ENCODE assay signal across 8 mouse cellular contexts in genomic region chr11:95117030-95117429, GRCm38 (mm10). TPM values are rescaled to one million over a fixed set of nuclear protein-coding genes. Genes with fewer than 3 reads are reported as not detected.
DNase-seq lines count a peak whose midpoint lies in the region; ATAC-seq and TF ChIP-seq lines count a peak whose summit lies in the region.

No protein-coding gene starts in this region.

- peak; percentile 70 for DNase-seq in G1E (ENCODE audit: low spot score)
- peak; percentile 94 for DNase-seq in brain, embryonic 14.5 days (ENCODE audit: low read depth)
- DNase-seq in fibroblast of lung, adult 2 months (ENCODE audit: low read depth), result peak; percentile 49
- peak; percentile 69 to 79 for DNase-seq in heart, postnatal 14 days
- DNase-seq in layer of hippocampus, adult 11-12 months (ENCODE audit: low spot score), result peak; percentile 71
- peak; percentile 68 for DNase-seq in lung, adult 2 months
- peak; percentile 71 for DNase-seq in thymus, postnatal 4 days

- 2% methylated on average over 6 of the region's 6 CpGs for WGBS in lung, adult 2 months
- WGBS in olfactory bulb, adult 2 months, result 2% methylated on average over 6 of the region's 6 CpGs

- no peak for TF ChIP-seq POLR2A in brain, embryonic 14.5 days (IDR thresholded peaks at IDR 0.05; ENCODE audit: borderline replicate concordance, extremely low read depth, insufficient read depth, insufficient read length, poor library complexity, severe bottlenecking)
- TF ChIP-seq POLR2A in lung, adult 2 months (IDR thresholded peaks at IDR 0.05; ENCODE audit: borderline replicate concordance, extremely low read depth, low read depth, low read length), result no peak
- no peak for TF ChIP-seq POLR2A in olfactory bulb, adult 2 months (IDR thresholded peaks at IDR 0.05; ENCODE audit: insufficient read depth, low read depth, low read length)

- no peak overlapping the region for H3K4me3 ChIP-seq in G1E (ENCODE audit: low read depth, low read length)
- no peak overlapping the region for H3K4me3 ChIP-seq in lung, adult 2 months (replicated peaks; ENCODE audit: extremely low read depth, low read depth, low read length)
- H3K4me3 ChIP-seq in olfactory bulb, adult 2 months (ENCODE audit: insufficient read depth, low read depth, low read length), result no peak overlapping the region

- ATAC-seq in G1E (ENCODE audit: extremely low read depth, insufficient number of reproducible peaks, low FRiP score, poor library complexity, severe bottlenecking), result peak; percentile 22; the same call in 1 of the 2 replicates

- intact Hi-C loops in heart, postnatal 14 days (cut with DNase I), result loop anchor here (1.0 to 10.0 kb wide), 2 partner anchors 134 to 248 kb away; no protein-coding TSS in a partner anchor

- H3K27ac ChIP-seq in olfactory bulb, adult 2 months (ENCODE audit: insufficient read depth, low read depth, low read length), result no peak overlapping the region

- peak; percentile 75; the same call in 1 of the 2 replicates for TF ChIP-seq CTCF in G1E (IDR thresholded peaks at IDR 0.05; ENCODE audit: low read depth, low read length)
- peak; percentile 96 for TF ChIP-seq CTCF in brain, embryonic 14.5 days (IDR thresholded peaks at IDR 0.05; ENCODE audit: borderline replicate concordance, extremely low read depth, insufficient read depth, insufficient read length)
- peak; percentile 98 for TF ChIP-seq CTCF in lung, adult 2 months (IDR thresholded peaks at IDR 0.05; ENCODE audit: insufficient read depth, low read length)
- peak; percentile 52; the same call in 1 of the 2 replicates for TF ChIP-seq CTCF in olfactory bulb, adult 2 months (IDR thresholded peaks at IDR 0.05; ENCODE audit: insufficient read depth, low read depth, low read length)

- peaks cover 29% of the 10 kb centered on the region for H3K27me3 ChIP-seq in G1E (ENCODE audit: insufficient read depth, low read length)

- H3K4me1 ChIP-seq in G1E (ENCODE audit: insufficient read depth, low read depth, low read length), result peaks cover 3% of the 10 kb centered on the region
- peaks cover 7% of the 10 kb centered on the region; the same call in 1 of the 2 replicates for H3K4me1 ChIP-seq in lung, adult 2 months (ENCODE audit: control insufficient read depth, insufficient read depth, low read length)
- H3K4me1 ChIP-seq in olfactory bulb, adult 2 months (ENCODE audit: control insufficient read depth, insufficient read depth, low read length), result peaks cover 19% of the 10 kb centered on the region

- no peaks in the 10 kb centered on the region for H3K36me3 ChIP-seq in G1E (replicated peaks)

- no peaks in the 10 kb centered on the region for H3K9me3 ChIP-seq in G1E (replicated peaks)

RNA-seq across cellular contexts. Expression of gene Dlx3, which starts 2.9 kb away (rescaled TPM):
- total RNA-seq in G1E (2014; fragmentation: Nextera tagmentation) (not detected in 2 replicates), G1E (2017) (0.11 TPM in 1 of 2 replicates, not detected in the other)
- not detected in 2 replicates for polyA plus RNA-seq in G1E (2012)
- polyA plus RNA-seq in brain, embryonic 14.5 days (2012; rRNA removed), result 0.26 and 0.92 TPM in 2 replicates
- total RNA-seq in heart, postnatal 14 days (2021), result not detected
- 0.05 and 2.0 TPM in 2 replicates for polyA plus RNA-seq in lung, adult 2 months (2012; rRNA removed)
- polyA plus RNA-seq in olfactory bulb, adult 2 months (2012; ENCODE audit: insufficient read depth, insufficient read length, low replicate concordance, missing spikeins), result not detected in 2 replicates

RNA-seq across cellular contexts. Expression of gene Dlx4, which starts 29.0 kb away (rescaled TPM):
- total RNA-seq in G1E (2014; fragmentation: Nextera tagmentation) (not detected in 2 replicates), G1E (2017) (0.05 TPM in 1 of 2 replicates, not detected in the other)
- not detected in 2 replicates for polyA plus RNA-seq in G1E (2012)
- 0.10 TPM in 2 replicates for polyA plus RNA-seq in brain, embryonic 14.5 days (2012; rRNA removed)
- under 1 TPM in 1 of 2 experiments, not detected in 1; 0.17 TPM for total RNA-seq in heart, postnatal 14 days (2021)
- polyA plus RNA-seq in lung, adult 2 months (2012; rRNA removed), result 0.20 and 0.50 TPM in 2 replicates
- not detected in 2 replicates for polyA plus RNA-seq in olfactory bulb, adult 2 months (2012; ENCODE audit: insufficient read depth, insufficient read length, low replicate concordance, missing spikeins)

RNA-seq across cellular contexts. Expression of gene Itga3, which starts 40.4 kb away (rescaled TPM):
- not detected in 2 replicates for total RNA-seq in G1E (2014; fragmentation: Nextera tagmentation)
- total RNA-seq in G1E (2017), result 0.27 TPM in 1 of 2 replicates, not detected in the other
- polyA plus RNA-seq in G1E (2012), result not detected in 2 replicates
- polyA plus RNA-seq in brain, embryonic 14.5 days (2012; rRNA removed), result 23.4 and 29.3 TPM in 2 replicates
- 10 to 100 TPM; 13.5 to 15.6 TPM for total RNA-seq in heart, postnatal 14 days (2021)
- 181 and 187 TPM in 2 replicates for polyA plus RNA-seq in lung, adult 2 months (2012; rRNA removed)
- polyA plus RNA-seq in olfactory bulb, adult 2 months (2012; ENCODE audit: insufficient read depth, insufficient read length, low replicate concordance, missing spikeins), result not detected in 2 replicates
